Mouse (Mus musculus): ENCODE results near the gene Npnt.

DNA sequence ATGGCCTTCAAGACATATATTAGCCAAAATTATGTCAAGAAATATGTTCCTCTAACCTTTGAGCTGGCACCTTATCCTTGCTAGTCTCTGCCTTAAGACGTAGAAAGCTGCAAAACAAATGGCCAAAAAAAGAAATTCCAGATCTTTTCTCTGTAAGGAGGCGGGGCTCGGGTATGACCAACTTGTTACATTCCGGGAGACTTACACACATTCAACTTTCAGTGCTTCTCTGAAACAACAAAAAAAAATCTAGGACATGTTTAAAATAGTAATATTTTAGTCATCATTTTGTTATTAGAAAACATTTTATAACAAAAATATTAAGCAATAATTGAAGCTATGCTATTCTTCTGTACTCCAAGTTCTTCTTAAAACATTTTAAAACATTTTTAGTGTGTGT, 18.6 kb downstream of the Npnt start:
- TF ChIP-seq CTCF (IDR thresholded peaks at IDR 0.05; ENCODE audit: low read depth) (no peak), EP300 (optimal IDR thresholded peaks at IDR 0.05) (no peak)

Data from stomach, postnatal 0 days (tissue).